28 mouse cellular contexts compared by ENCODE assay signal in genomic region chrX:151859436-151859835, GRCm38 (mm10). TPM values are rescaled to one million over a fixed set of nuclear protein-coding genes. Genes with fewer than 3 reads are reported as not detected.
A peak's percentile ranks its signal among the peaks of the same experiment; 100 is the strongest.
DNase-seq lines count a peak whose midpoint lies in the region; ATAC-seq and TF ChIP-seq lines count a peak whose summit lies in the region.
"Had no signal": no experiment of that assay in that cellular context is flagged by ENCODE, and none has a peak within 500 bp of the region (broad histone marks: within the 10 kb centered on the region; RNA-seq: fewer than 3 reads in every experiment).

No protein-coding gene starts in this region.

- no peak overlapping the region for H3K4me3 ChIP-seq in cerebellum, adult 2 months (replicated peaks; ENCODE audit: insufficient read depth, low read depth, low read length)
- H3K4me3 ChIP-seq in gastrocnemius, adult 2 months: no peak overlapping the region
- H3K4me3 ChIP-seq in hindbrain, embryonic 16.5 days (ENCODE audit: low read length): no peak overlapping the region
- H3K4me3 ChIP-seq: embryonic facial prominence, embryonic 10.5 days; hindbrain, embryonic 10.5 days; limb, embryonic 10.5 days; liver, embryonic 15.5 days; lung, embryonic 15.5 days; megakaryocyte, embryonic 14.5 days; midbrain, embryonic 13.5 days; stomach, embryonic 15.5 days had no signal

- TF ChIP-seq CTCF in cerebellum, adult 2 months (IDR thresholded peaks at IDR 0.05; ENCODE audit: borderline replicate concordance, insufficient read depth, low read depth, low read length): no peak
- no peak for TF ChIP-seq CTCF in gastrocnemius, adult 2 months (IDR thresholded peaks at IDR 0.05)

- DNase-seq in cerebellum, adult 2 months: peak; percentile 6 to 10
- DNase-seq in cerebellum, adult 9-11 months: no peak
- DNase-seq in kidney, postnatal 10 days: peak; percentile 3
- no peak for DNase-seq in kidney, adult 18-20 months
- DNase-seq in gastrocnemius, adult 2 months: peak; percentile 74
- peak; percentile 0 for DNase-seq in skeletal muscle tissue, adult 2 months (ENCODE audit: low read depth, low spot score)
- DNase-seq: kidney, adult 2 months; liver; lung, postnatal 36 days; retina, postnatal 1 day; right cerebral cortex, postnatal 25 days; thymus, postnatal 25 days had no signal

- intact Hi-C loops in gastrocnemius, adult 2 months (cut with DNase I): loop anchor here (5.0 kb wide), 1 partner anchor 33 kb away; no protein-coding TSS in a partner anchor

- H3K4me2 ChIP-seq in hindbrain, embryonic 16.5 days (ENCODE audit: low read length): no peak overlapping the region
- H3K4me2 ChIP-seq: heart, embryonic 11.5 days; liver, embryonic 15.5 days; lung, embryonic 15.5 days; midbrain, embryonic 13.5 days; stomach, embryonic 15.5 days had no signal

- WGBS in cerebellum, adult 2 months: 35% methylated on average over 8 of the region's 8 CpGs
- WGBS in hindbrain, embryonic 16.5 days: 90% methylated on average over 8 of the region's 8 CpGs

- H3K4me1 ChIP-seq in cerebellum, adult 2 months (ENCODE audit: control insufficient read depth, insufficient read depth, low read length): no peaks in the 10 kb centered on the region
- no peaks in the 10 kb centered on the region for H3K4me1 ChIP-seq in hindbrain, embryonic 16.5 days (ENCODE audit: control insufficient read depth, insufficient read depth, low read depth, low read length)
- H3K4me1 ChIP-seq: embryonic facial prominence, embryonic 10.5 days; hindbrain, embryonic 10.5 days; limb, embryonic 10.5 days; liver, embryonic 15.5 days; lung, embryonic 15.5 days; megakaryocyte, embryonic 14.5 days; midbrain, embryonic 13.5 days; stomach, embryonic 15.5 days had no signal

- no peak for ATAC-seq in hindbrain, embryonic 16.5 days
- ATAC-seq: forebrain, embryonic 16.5 days; inflammation-experienced regulatory T-cells, adult 6 months; midbrain, embryonic 13.5 days; Patski had no signal

- TF ChIP-seq POLR2A in cerebellum, adult 2 months (IDR thresholded peaks at IDR 0.05; ENCODE audit: borderline replicate concordance, insufficient read depth, low read length): no peak

- H3K27me3 ChIP-seq in cerebellum, adult 2 months (ENCODE audit: control insufficient read depth, insufficient read depth, low read length): no peaks in the 10 kb centered on the region
- no peaks in the 10 kb centered on the region; the same call in 1 of the 2 replicates for H3K27me3 ChIP-seq in hindbrain, embryonic 16.5 days (replicated peaks; ENCODE audit: control insufficient read depth, insufficient read depth, low read length)
- H3K27me3 ChIP-seq: CH12.LX; lung, embryonic 15.5 days; megakaryocyte, embryonic 14.5 days; stomach, embryonic 15.5 days had no signal

- no peaks in the 10 kb centered on the region for H3K9me3 ChIP-seq in hindbrain, embryonic 16.5 days (ENCODE audit: control insufficient read depth, low read length)
- H3K9me3 ChIP-seq: embryonic facial prominence, embryonic 10.5 days; G1E; hindbrain, embryonic 10.5 days; limb, embryonic 10.5 days; liver, embryonic 15.5 days; lung, embryonic 15.5 days; megakaryocyte, embryonic 14.5 days; midbrain, embryonic 13.5 days; stomach, embryonic 15.5 days had no signal

- H3K36me3 ChIP-seq in hindbrain, embryonic 16.5 days (ENCODE audit: control insufficient read depth, insufficient read depth, low read length): peaks cover 6% of the 10 kb centered on the region
- H3K36me3 ChIP-seq: stomach, embryonic 15.5 days had no signal

- no peak overlapping the region for H3K27ac ChIP-seq in cerebellum, adult 2 months (ENCODE audit: insufficient read depth, low read length)
- H3K27ac ChIP-seq in gastrocnemius, adult 2 months: no peak overlapping the region
- no peak overlapping the region for H3K27ac ChIP-seq in hindbrain, embryonic 16.5 days (ENCODE audit: low read depth, low read length)
- H3K27ac ChIP-seq: embryonic facial prominence, embryonic 10.5 days; hindbrain, embryonic 10.5 days; kidney, postnatal 0 days; limb, embryonic 10.5 days; liver, embryonic 15.5 days; lung, embryonic 15.5 days; midbrain, embryonic 13.5 days; stomach, embryonic 15.5 days had no signal

- H3K9ac ChIP-seq in hindbrain, embryonic 16.5 days (ENCODE audit: low read depth, low read length): no peak overlapping the region
- H3K9ac ChIP-seq: liver, embryonic 15.5 days; lung, embryonic 15.5 days; midbrain, embryonic 13.5 days; stomach, embryonic 15.5 days had no signal

RNA-seq across cellular contexts. Expression of gene Huwe1, which starts 58.8 kb away (rescaled TPM):
- polyA plus RNA-seq in cerebellum, adult 2 months (2012; rRNA removed): 94.6 and 102 TPM in 2 replicates
- 100 to 1,000 TPM; 113 to 116 TPM for total RNA-seq in gastrocnemius, adult 2 months (2021)
- polyA plus RNA-seq in hindbrain, embryonic 16.5 days (2015; fragmentation: Nextera tagmentation; extraction: Ambion mirVana): 38.1 and 47.6 TPM in 2 replicates

Comparison
In these comparisons a context has a peak if more than half of its experiments do, and no peak if none do; other contexts are left out.
1. DNase-seq: peak in cerebellum, adult 2 months (2 of 2), kidney, postnatal 10 days (single experiment), gastrocnemius, adult 2 months (single experiment) and skeletal muscle tissue, adult 2 months (single experiment); none in cerebellum, adult 9-11 months (single experiment) and kidney, adult 18-20 months (single experiment).